Mouse (Mus musculus) megakaryocyte-erythroid progenitor cell, adult 5-6 weeks (primary cell): ENCODE measurements around the gene Ubl4b. TPM values are rescaled to one million over a fixed set of nuclear protein-coding genes. Genes with fewer than 3 reads are reported as not detected.

ENCODE experiments used
- ATAC-seq: replicated peaks from 2 replicates; pipeline ENCODE4 v1.8.0; 2016; ENCODE audit warnings: mild to moderate bottlenecking, inconsistent platforms; ENCODE audit not compliant: severe bottlenecking, poor library complexity, low FRiP score, low TSS enrichment
- total RNA-seq, 2 experiments: library from RNA; stranded (forward) in 1 of 2; stranded (reverse) in 1 of 2; fragments of 200-1000, 215-1000 nt in 1 of 2; fragments of >200 nt in 1 of 2; fragmentation: Nextera tagmentation in 1 of 2; gene quantifications; 2 replicates each; pipeline ENCODE4 v1.2.3; 2014 to 2017

Gene Ubl4b
- total RNA-seq (2014; fragmentation: Nextera tagmentation) (not detected in 2 replicates), total RNA-seq (2017) (not detected in 2 replicates)

DNA sequence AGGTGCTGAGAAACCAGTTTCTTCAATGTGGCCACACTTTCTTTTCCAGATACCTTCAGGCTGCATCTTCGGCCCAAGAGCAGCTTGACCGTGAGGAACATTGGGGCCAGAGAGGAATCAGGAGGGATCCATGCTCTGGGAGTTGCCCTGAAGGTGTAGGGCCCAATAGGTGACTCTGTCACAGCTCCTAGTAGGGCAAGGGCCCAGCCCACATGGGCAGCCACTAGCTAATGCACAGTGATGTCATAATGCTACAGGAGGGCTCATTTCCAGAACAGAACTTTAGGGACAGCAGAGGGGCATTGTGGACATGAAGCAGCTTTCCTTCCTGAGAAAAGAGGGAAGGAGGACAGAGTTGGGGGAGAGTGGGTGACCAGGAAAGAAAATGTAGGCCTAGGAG lies at the start of gene Ubl4b:
TSS of gene Ubl4b (minus strand) at position 232 of the 400 bp plus-strand sequence.
- ATAC-seq: no peak

DNA sequence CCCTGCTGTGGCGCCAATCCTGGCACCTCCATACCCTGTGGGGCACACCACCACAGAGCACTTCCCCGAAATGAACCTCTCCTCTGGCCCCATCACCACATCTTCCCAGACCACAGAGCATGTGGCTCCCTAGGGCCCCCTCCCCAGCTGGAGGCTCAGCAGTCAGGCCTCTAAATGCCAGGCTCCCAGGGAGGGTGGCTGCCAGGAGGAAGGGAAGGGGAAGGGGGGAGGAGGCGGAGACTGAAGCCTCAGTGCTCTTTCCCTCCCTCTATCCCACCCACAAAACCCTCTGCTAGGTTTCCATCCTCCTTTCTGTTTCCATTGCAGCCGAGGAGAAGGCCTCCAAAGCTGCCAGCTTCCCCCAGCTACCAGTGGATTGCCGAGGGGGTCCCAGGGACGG lies 45.3 kb upstream of the Ubl4b start:
- ATAC-seq: no peak

DNA sequence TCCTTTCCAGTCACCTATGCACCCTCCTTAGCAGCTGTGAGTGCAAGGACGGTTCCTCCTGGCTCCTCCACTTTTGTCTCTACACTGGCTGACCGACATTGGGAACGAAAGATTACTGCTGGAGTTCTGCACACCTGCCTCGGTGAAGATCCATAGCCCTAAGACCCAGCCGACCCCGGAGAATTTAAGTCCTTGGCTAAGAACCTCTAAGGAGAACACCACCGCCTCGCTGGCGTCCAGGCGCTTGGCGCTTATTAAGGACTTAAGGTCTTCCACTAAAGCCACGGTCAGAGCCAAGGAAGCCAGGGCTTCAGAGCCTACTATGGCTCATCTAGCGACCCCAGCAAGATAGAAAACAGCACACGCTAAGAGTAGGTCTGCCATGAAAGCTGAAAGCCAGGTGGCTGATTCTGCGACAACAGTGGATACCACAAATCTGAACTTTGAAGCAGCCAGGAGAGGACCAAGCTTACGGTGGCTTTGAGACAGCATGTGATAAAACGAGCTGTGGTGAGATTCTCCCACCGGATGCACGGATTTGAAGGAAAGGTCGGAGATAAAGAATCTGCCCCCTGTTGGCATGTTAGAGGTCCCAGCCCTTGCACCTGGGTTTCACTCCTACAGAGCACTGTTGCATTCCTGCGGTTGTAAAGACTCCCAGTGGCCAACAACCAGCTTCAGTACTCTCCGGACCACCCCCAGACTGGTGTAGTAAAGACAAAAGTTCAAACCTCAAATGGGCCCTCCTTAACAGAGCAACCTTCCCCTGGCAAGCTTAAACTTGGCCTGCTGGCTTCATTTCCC lies 42.9 kb upstream of the Ubl4b start:
- ATAC-seq: no peak

DNA sequence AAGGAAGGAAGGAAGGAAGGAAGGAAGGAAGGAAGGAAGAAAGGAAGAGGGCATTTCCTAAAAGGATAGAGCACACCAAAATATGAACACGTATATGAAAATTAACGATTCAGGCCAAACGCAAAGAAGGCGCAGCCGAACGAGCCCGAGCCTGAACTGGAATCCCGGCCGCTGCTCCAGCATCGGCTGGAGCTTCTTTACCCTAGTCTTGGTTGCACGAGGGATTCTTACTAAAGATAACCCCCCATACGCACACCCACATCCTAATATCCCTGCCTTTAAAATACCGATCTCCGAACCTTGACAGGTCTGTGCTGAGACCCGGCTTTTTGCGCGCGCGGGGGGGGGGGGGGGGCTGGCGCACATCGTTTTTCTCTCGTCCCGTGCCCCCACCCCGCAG lies 42.3 kb upstream of the Ubl4b start:
- ATAC-seq: no peak

DNA sequence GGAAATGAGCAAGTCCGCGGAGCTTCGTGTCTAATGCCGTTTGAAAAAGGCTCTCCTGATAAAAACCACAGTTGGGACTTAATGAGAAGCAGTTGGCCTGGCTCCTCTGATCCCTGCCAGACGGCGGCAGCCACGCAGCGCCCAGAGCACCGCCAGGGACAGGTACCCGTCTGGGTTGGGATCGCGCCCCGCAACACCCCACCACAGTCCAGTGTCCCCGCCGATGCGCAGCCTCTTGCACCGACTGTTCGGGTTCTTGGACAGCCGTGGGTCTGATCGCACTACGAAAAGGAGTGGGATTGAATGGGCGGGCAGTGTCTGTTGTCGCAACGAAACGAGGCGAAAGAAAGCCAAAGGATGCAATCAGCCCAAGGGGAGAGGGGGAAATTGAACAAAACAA lies 41.7 kb upstream of the Ubl4b start:
- ATAC-seq: no peak

DNA sequence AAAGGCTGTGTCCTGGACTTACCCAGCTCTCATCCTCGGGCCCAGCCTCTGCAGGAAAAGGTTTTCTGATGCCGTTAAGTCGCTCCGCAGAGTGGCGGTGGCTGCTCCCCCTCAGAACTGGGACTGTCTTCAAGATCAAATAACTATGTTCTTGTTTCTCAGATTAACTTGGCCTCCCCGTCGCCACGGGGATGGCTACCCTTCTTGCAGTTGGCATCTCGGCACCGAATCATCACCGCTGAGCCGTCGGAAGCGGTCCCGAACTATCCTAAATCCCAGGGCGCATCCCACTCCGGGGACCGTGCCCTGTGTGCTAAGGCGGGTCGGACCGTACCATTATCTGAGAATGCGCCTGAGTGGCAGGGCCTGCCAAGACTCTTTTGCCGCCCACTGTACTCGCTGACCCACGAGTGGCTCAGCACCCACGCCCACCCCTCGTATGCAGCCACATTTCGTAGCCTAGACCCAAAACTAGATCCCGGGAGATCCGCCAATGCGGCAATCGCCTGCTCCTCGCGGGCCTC lies 41.1 kb upstream of the Ubl4b start:
- ATAC-seq: peak; percentile 33; the same call in 1 of the 2 replicates

DNA sequence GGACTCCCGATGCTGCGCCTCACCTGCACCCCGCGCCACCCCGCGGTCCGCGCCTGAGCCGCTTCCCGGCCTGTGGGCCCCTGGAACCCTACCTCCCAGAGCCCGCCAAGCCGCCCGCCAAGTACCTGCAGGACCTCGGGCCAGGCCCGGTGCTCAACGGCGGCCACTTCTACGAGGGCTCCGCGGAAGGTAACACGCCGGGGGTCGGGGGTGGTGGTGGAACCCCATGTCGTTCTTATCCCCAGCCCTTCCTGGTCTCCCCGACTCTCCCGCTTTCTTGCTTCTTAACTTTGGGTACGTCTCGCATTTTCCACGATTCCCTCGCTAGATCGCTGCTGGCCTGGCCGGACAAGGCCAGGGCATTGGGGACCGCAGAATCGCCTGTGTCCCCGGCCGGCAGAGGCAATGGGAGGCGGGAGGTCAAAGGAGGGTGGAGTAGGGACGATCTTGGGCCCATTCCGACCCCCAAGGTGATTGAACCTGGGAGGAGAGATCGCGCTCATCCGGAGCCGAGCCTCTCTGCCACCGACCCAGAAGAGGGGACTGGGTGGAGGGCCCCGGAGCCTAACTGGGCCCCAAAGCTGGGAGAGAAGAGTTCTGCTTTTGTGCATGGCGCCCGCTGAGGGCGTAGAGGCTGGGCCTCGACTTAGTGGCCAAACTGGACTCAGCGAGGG lies 40.5 kb upstream of the Ubl4b start:
- ATAC-seq: no peak

DNA sequence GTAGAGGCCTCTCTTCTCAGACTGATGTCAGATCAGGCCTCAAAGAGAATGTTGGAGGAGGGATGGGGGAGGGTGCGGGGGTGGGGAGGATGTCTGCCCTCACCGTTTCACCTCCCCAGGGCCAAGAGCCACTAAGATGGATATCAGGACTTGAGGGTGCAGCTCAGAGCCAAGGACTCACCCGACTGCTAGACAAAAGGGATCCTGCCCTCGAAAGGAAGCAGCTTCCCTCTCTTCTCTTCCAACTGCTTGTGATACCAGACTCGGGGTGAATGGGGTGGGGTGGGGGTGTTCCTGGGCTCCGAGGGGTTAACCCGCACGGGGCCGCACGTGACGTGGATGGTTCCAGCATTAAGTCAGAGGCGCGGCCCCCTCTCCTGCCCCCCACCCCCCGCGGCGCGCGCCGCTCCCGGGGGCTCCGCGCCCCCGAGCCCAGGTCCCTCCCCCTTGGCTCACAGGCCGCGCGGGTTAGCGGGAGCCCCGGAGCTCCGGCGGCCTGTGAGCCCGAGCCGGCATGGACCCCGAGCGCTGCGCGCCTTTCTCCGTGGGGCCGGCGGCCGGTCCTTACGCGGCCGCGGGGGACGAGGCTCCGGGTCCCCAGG lies 39.9 kb upstream of the Ubl4b start, which contains the start of gene Alx3:
TSS of gene Alx3 (plus strand) at position 370 of the 602 bp plus-strand sequence.
- no peak for ATAC-seq

DNA sequence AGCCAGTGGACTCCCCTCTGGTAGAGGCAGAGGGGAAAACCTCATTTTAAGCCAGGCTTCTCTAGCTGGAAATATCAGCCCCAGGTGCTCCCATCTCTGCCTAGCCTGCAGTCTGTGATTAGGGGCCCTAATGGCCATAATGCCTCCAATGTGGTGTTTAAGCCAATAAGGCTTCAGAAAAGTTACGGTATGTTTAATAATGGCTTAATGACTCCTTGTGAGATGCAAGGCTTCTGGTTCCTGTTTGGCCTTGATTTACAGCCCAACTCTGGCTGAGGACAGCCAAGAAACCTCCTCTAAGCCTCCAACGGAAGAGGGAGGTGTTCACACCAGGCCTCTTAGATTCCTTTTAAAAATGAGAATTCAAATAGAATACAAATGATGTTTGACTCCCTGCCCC lies 38.8 kb upstream of the Ubl4b start:
- ATAC-seq: no peak

DNA sequence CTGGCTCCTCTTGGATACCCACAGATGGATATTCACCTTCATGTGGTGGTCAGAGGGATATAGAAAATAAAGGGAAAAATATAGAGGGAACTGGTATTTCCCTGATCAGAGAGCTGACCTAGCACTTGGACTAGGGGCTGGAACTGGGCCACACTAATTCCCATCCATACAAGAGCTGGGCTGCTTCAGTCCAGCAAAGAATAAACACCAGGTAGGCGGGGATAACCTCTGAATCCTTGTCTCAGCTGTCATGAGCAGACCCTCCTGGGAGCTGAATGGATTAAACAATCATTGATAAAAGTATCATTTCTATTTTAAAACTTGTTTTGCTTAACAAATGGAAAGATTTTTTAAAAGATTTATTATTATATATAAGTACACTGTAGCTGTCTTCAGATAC lies 36.7 kb upstream of the Ubl4b start:
- no peak for ATAC-seq

DNA sequence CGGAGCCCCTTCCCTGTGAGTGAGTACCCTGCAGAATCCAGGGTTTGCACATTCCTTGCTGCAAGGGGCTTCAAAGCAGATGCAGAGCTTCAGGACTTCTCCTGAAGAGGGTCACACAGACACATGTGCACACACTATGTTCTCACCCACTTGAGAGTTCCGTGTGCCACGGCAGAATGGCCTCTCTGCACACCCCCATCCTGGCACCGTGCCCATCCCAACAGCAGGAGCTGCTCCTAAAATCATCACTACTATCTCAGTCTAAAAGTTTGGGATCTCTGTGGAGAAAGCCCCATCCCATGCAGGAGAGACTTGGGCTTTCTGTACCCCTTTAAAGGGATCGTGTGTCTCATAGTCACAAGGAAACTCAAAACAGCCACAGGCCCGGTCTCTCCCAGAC lies 31.6 kb upstream of the Ubl4b start:
- no peak for ATAC-seq

DNA sequence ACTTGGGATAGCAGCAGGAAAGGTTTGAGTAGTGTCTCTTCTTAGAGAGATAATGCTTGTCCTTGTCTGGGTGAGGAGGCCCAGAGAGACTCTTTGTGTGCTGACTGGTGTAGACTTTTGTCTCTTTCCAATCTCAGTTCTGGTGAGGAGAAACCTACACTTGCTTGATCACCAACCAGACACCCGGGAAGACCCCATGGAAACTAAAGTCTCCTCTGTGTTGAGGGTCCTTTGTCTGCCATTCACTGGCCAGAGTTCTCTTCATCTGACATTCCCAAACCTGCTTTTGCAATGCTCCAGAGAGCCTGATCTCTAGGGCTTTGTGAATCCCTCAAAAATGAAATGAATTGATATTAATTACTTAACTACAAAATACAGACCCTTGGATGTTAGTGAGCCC lies 29.0 kb upstream of the Ubl4b start:
- ATAC-seq: no peak

DNA sequence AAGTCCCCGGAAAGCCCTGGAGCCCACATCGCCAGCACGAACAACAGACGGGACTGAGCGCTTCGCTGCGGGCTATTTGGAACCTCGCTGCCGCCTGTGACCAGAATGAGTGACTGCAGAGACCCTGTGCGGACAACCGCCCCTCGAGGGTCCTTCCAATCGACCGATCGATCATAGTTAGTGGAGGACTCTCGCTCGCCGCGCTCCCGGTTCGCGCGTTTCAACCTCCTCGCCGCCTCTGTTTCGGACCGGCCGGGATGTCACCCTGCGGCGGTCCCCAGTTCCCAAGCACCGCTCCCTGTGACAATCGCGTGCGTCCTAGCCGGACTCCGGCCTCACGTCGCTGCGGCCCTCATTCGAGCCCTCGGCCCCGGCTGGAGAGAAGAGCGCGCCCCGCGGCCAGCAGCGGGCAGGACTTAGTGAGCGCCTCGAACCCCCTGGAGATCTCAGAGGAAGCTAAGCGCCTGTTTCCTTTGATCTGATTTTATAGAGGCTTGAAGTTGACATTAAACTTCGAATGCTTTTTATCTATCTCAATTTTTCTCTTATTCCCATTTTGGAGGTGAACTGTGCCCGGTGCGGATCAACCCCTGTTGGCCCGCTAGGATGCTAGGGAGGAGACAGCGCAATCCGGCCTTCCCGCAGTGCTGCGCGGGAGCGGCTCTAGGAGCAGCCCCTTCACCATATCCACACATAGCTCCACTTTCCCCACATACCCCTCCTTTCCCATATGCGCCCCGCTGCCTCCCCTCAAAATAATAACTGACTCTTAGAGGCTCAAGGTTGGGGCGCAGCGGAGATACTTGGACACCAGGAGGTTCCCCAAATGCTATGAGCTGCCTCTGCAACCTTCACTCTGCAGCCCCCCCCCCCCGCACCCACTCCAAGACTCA lies 28.2 kb upstream of the Ubl4b start:
- ATAC-seq: no peak

DNA sequence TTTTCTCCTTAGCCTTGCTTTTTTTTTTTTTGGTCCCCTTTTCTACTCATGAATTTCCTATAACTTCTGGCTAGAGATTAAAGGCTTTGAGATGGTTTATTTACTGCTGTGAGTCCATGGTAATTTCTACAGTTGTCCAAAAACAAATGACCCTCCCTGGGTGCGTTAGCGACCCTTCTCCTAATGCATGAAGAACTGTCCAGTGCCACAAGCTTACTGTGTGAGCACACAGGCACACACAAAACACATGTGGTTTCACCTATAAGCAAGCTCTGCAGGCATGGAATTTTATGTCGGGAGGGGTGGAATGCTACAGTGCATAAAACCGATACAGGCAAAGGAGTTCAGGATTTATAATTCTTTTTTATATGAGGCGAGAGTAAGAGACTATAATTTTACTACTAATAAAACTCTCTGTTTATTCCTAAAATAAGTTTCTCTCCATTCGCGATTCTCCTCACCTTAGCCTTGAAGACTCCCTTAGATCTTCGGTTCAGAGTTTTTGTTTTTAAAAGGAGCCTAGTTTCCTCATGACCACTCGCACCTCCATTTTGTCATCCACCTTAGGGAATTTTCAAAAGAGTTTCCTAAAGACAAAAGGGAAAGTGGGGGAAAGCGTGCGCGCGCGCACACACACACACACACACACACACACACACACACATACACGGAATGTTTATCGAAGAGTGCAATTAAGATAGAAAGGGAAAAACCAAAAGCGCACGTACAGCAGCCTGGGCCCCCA lies 27.4 kb upstream of the Ubl4b start:
- ATAC-seq: no peak

DNA sequence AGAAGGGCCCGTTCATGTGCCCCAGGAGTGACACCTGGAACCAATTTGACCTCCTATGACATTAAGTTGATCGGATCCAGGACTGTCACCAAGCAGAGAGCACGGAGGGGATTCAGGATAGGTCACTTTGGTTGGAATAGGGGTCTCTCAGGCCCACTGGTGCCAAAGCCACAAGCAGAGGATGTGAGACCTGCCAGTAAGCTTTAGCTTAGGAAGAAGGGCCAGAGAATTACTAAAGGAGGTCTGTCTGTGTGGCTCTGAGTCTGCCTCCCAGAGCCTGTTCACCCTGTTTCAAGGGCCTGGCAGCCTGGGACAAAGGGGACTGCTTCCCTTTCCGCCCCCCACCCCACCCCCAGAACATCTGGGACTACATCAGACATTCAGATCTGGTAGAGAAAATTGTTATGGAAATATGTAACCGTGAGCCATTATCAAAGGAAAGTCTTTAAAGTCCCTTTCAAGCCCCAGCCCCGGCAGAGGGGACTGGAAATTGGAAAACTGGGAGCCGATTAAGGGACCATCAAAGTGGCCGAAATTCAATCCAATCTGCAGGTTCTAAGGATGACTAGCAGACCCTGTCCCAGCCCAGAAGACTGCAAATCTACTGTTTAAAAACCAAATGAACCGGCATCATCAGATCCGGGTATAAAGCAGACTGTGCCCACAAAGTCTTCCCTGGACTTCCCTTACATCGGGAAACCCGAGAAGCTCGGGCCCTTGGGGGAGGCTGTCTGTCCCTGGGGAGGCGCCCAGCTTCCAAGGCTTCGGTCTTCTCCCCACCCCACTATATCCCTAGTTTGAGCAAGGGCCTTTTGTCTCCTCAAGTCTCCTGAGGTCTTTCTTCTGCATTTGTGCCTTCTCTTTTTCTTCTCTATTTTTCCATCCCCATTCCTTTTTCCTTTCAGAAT lies 26.5 kb upstream of the Ubl4b start:
- ATAC-seq: no peak

DNA sequence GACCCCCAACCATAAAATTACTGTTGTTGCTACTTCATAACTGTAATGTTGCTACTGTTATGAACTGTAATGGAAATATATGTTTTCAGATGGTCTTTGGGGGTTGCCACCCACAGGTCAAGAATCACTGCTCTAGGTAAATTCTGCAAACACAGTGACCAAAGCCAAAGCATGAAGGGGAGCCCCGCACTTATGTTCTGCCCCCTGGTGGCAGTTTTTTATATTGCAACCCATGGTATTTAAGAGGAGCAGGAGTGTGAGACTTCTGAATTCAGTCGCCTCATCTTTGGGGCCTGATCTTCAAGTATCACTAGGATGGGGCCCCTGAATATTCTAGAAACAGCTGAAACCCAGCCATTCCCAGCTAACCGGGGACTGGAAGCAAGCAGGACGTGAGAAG lies 24.6 kb upstream of the Ubl4b start:
- ATAC-seq: 0 out of 2 replicates have a peak, but pooled peaks have one; percentile 58

DNA sequence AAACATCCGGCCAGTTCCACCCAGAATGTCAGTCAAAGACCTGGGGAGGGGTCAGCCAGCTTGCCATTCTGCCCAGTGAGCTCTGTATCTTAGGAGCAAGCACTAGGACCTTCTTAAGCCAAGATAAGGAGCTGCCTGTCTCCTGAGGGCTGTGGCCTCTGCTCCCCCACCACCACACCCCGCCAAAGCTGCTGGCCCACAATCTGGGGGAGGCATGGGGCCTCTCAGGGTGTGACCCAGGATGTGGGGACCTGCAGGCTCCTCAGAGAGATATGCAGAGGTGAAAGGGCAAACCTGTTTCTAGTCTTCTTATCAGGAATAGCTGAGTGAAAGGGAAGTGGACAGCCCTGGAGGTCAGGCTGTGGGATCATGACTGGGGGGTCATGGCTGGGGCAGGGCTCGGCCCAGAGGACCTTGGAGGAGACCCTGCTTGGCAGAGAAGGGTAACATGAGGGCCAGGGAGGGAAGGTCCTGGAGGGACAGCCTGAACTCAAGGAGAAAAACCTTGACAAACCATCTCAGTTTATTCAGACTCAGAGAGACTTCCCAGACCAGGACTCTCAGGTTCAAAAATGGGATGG lies 23.0 kb upstream of the Ubl4b start:
- peak; percentile 83 for ATAC-seq
